Mouse (Mus musculus) lung, embryonic 15.5 days (tissue): ENCODE data around the gene Plscr1. TPM values are rescaled to one million over a fixed set of nuclear protein-coding genes. Genes with fewer than 3 reads are reported as not detected.
A peak's percentile ranks its signal among the peaks of the same experiment; 100 is the strongest.

Experiments used
- ATAC-seq: fragments of 200-750 bp; cut with Nextera tagmentation; 2 replicates; pipeline ENCODE4 v1.8.0; 2017; ENCODE audit warnings: moderate number of reproducible peaks, borderline replicate concordance; ENCODE audit not compliant: low FRiP score, low TSS enrichment; ENCODE audit errors: extremely low read depth
- H3K27ac ChIP-seq: fragments of 300-500 bp; sonication (generic); 2 replicates; pipeline ENCODE4 v1.5.1; 2015; ENCODE audit warnings: moderate library complexity, mild to moderate bottlenecking, inconsistent platforms
- H3K27me3 ChIP-seq: fragments of 300-500 bp; sonication (generic); 2 replicates; pipeline ENCODE4 v1.6.1; 2015; ENCODE audit warnings: inconsistent platforms
- H3K36me3 ChIP-seq: fragments of 300-500 bp; sonication (generic); 2 replicates; pipeline ENCODE4 v1.6.1; 2015; ENCODE audit warnings: inconsistent platforms
- H3K4me1 ChIP-seq: fragments of 300-500 bp; sonication (generic); 2 replicates; pipeline ENCODE4 v1.6.1; 2015; ENCODE audit warnings: inconsistent platforms
- H3K4me2 ChIP-seq: fragments of 300-500 bp; sonication (generic); 2 replicates; pipeline ENCODE4 v1.6.1; 2015; ENCODE audit warnings: inconsistent platforms, mild to moderate bottlenecking, moderate library complexity
- H3K4me3 ChIP-seq: fragments of 300-500 bp; sonication (generic); 2 replicates; pipeline ENCODE4 v1.5.1; 2015; ENCODE audit warnings: mild to moderate bottlenecking, inconsistent platforms
- H3K9ac ChIP-seq: fragments of 300-500 bp; sonication (generic); 2 replicates; pipeline ENCODE4 v1.6.1; 2015; ENCODE audit warnings: inconsistent platforms
- H3K9me3 ChIP-seq: fragments of 300-500 bp; sonication (generic); 2 replicates; pipeline ENCODE4 v1.6.1; 2016; ENCODE audit warnings: inconsistent platforms
- WGBS: fragments of 180-500 bp; shearing (Covaris S2); methylation state at CpG from one replicate; pipeline ENCODE4 v1.1.7; 2015; 5-methylcytosine and 5-hydroxymethylcytosine counted together
- polyA plus RNA-seq: library from polyadenylated mRNA; unstranded; fragments of >200 nt; fragmentation: Nextera tagmentation; extraction: Ambion mirVana; gene quantifications from 2 replicates; pipeline ENCODE4 v1.2.1, GENCODE M21; 2015

Plscr1 gene
- polyA plus RNA-seq, 1 experiment from 2014 or later, result 37.6 TPM

- Histone ChIP-seq H3K9ac (no peak overlapping the region), H3K4me3 (no peak overlapping the region), H3K9me3 (no peaks in the 10 kb centered on the region), H3K36me3 (peaks cover 20% of the 10 kb centered on the region; the same call in 1 of the 2 replicates), H3K4me1 (no peaks in the 10 kb centered on the region), H3K27me3 (no peaks in the 10 kb centered on the region), H3K27ac (no peak overlapping the region), H3K4me2 (no peak overlapping the region)
- 71% methylated on average over 4 of the region's 4 CpGs for WGBS
- no peak for ATAC-seq
These were observed 16.2 kb downstream of the Plscr1 start for GRCm38 (mm10) chr9:92265719-92266118.

GRCm38 (mm10) chr9:92266558-92267171 lies 17.1 kb downstream of the Plscr1 start:
- H3K9ac ChIP-seq, result no peak overlapping the region
- no peaks in the 10 kb centered on the region for H3K27me3 ChIP-seq
- H3K4me3 ChIP-seq, result no peak overlapping the region
- H3K36me3 ChIP-seq, result peaks cover 20% of the 10 kb centered on the region; the same call in 1 of the 2 replicates
- no peak overlapping the region for H3K4me2 ChIP-seq
- WGBS, result 59% methylated on average over 8 of the region's 8 CpGs
- ATAC-seq, result no peak
- H3K27ac ChIP-seq, result no peak overlapping the region
- H3K4me1 ChIP-seq, result no peaks in the 10 kb centered on the region
- H3K9me3 ChIP-seq, result no peaks in the 10 kb centered on the region

GRCm38 (mm10) chr9:92267732-92268131 lies 18.2 kb downstream of the Plscr1 start:
- peak; percentile 31; the same call in 1 of the 2 replicates for ATAC-seq
- no peaks in the 10 kb centered on the region for H3K4me1 ChIP-seq
- H3K4me2 ChIP-seq, result no peak overlapping the region
- H3K27ac ChIP-seq, result no peak overlapping the region
- no peaks in the 10 kb centered on the region for H3K27me3 ChIP-seq
- no peak overlapping the region for H3K9ac ChIP-seq
- H3K9me3 ChIP-seq, result no peaks in the 10 kb centered on the region
- H3K36me3 ChIP-seq, result peaks cover 19% of the 10 kb centered on the region; the same call in 1 of the 2 replicates
- 76% methylated on average over 1 of the region's 1 CpGs for WGBS
- H3K4me3 ChIP-seq, result no peak overlapping the region

- peaks cover 16% of the 10 kb centered on the region; the same call in 1 of the 2 replicates for H3K36me3 ChIP-seq
These were observed 20.4 kb downstream of the Plscr1 start for GRCm38 (mm10) chr9:92269829-92270404.

GRCm38 (mm10) chr9:92270927-92271326 lies 21.4 kb downstream of the Plscr1 start:
- WGBS, result 38% methylated on average over 4 of the region's 4 CpGs
- H3K9me3 ChIP-seq, result no peaks in the 10 kb centered on the region
- no peak overlapping the region for H3K9ac ChIP-seq
- H3K36me3 ChIP-seq, result peaks cover 16% of the 10 kb centered on the region; the same call in 1 of the 2 replicates
- H3K27me3 ChIP-seq, result no peaks in the 10 kb centered on the region
- peaks cover 15% of the 10 kb centered on the region for H3K4me1 ChIP-seq
- no peak for ATAC-seq
- H3K4me2 ChIP-seq, result no peak overlapping the region
- H3K4me3 ChIP-seq, result no peak overlapping the region
- no peak overlapping the region for H3K27ac ChIP-seq

More at GRCm38 (mm10) chr9:92269829-92270404, 20.4 kb downstream of the Plscr1 start:
- 93% methylated on average over 5 of the region's 5 CpGs for WGBS
- ATAC-seq, result no peak
- Histone ChIP-seq H3K4me2 (no peak overlapping the region), H3K27me3 (no peaks in the 10 kb centered on the region), H3K4me1 (peaks cover 10% of the 10 kb centered on the region), H3K27ac (no peak overlapping the region), H3K4me3 (no peak overlapping the region), H3K9ac (no peak overlapping the region), H3K9me3 (no peaks in the 10 kb centered on the region)

- Histone ChIP-seq H3K27me3 (no peaks in the 10 kb centered on the region), H3K4me3 (no peak overlapping the region), H3K27ac (no peak overlapping the region), H3K9me3 (no peaks in the 10 kb centered on the region), H3K4me2 (no peak overlapping the region), H3K36me3 (peaks cover 7% of the 10 kb centered on the region; the same call in 1 of the 2 replicates), H3K9ac (no peak overlapping the region), H3K4me1 (peaks cover 22% of the 10 kb centered on the region)
- 88% methylated on average over 4 of the region's 4 CpGs for WGBS
- no peak for ATAC-seq
These were observed 23.1 kb downstream of the Plscr1 start for GRCm38 (mm10) chr9:92272650-92273049.

- no peak overlapping the region for H3K27ac ChIP-seq
- H3K4me1 ChIP-seq, result peaks cover 22% of the 10 kb centered on the region
- no peak overlapping the region for H3K4me2 ChIP-seq
- ATAC-seq, result no peak
- H3K9me3 ChIP-seq, result no peaks in the 10 kb centered on the region
- H3K4me3 ChIP-seq, result no peak overlapping the region
- WGBS, result 87% methylated on average over 2 of the region's 2 CpGs
- H3K27me3 ChIP-seq, result no peaks in the 10 kb centered on the region
- H3K36me3 ChIP-seq, result peaks cover 7% of the 10 kb centered on the region; the same call in 1 of the 2 replicates
- H3K9ac ChIP-seq, result no peak overlapping the region
These were observed 23.7 kb downstream of the Plscr1 start for GRCm38 (mm10) chr9:92273271-92273670.

GRCm38 (mm10) chr9:92273956-92274762 lies 24.6 kb downstream of the Plscr1 start:
- Histone ChIP-seq H3K4me2 (no peak overlapping the region), H3K4me3 (no peak overlapping the region), H3K27ac (0 out of 2 replicates have a peak overlapping the region, but pooled peaks have one; percentile 24), H3K9me3 (no peaks in the 10 kb centered on the region), H3K36me3 (peaks cover 7% of the 10 kb centered on the region; the same call in 1 of the 2 replicates), H3K27me3 (no peaks in the 10 kb centered on the region), H3K4me1 (peaks cover 22% of the 10 kb centered on the region), H3K9ac (no peak overlapping the region)
- peak; percentile 70 for ATAC-seq
- 40% methylated on average over 6 of the region's 6 CpGs for WGBS

- no peaks in the 10 kb centered on the region for H3K9me3 ChIP-seq
- peak within 1 kb of the TSS; percentile 73 for H3K27ac ChIP-seq
- no peak within 1 kb of the TSS for H3K4me3 ChIP-seq
- H3K36me3 ChIP-seq, result peaks cover 1% of the 10 kb centered on the region; the same call in 1 of the 2 replicates
- ATAC-seq, result peak; percentile 62; the same call in 1 of the 2 replicates
- no peaks in the 10 kb centered on the region for H3K27me3 ChIP-seq
- peaks cover 22% of the 10 kb centered on the region for H3K4me1 ChIP-seq
- H3K9ac ChIP-seq, result no peak within 1 kb of the TSS
- 49% methylated on average over 9 of the region's 9 CpGs for WGBS
- no peak within 1 kb of the TSS for H3K4me2 ChIP-seq
These were observed 26.1 kb downstream of the Plscr1 start, which contains the start of gene Plscr2 for GRCm38 (mm10) chr9:92275486-92276207. Gene Plscr2 (plus strand): TSS chr9:92275602.

GRCm38 (mm10) chr9:92276360-92276759 lies 26.8 kb downstream of the Plscr1 start:
- H3K27ac ChIP-seq, result 0 out of 2 replicates have a peak overlapping the region, but pooled peaks have one; percentile 73
- H3K36me3 ChIP-seq, result no peaks in the 10 kb centered on the region
- H3K4me1 ChIP-seq, result peaks cover 22% of the 10 kb centered on the region
- H3K27me3 ChIP-seq, result no peaks in the 10 kb centered on the region
- no peak overlapping the region for H3K4me3 ChIP-seq
- no peaks in the 10 kb centered on the region for H3K9me3 ChIP-seq
- no peak overlapping the region for H3K4me2 ChIP-seq
- ATAC-seq, result no peak
- H3K9ac ChIP-seq, result no peak overlapping the region
- 39% methylated on average over 7 of the region's 7 CpGs for WGBS

- H3K9me3 ChIP-seq, result no peaks in the 10 kb centered on the region
- no peak for ATAC-seq
- H3K27ac ChIP-seq, result no peak overlapping the region
- H3K9ac ChIP-seq, result no peak overlapping the region
- no peak overlapping the region for H3K4me3 ChIP-seq
- H3K4me2 ChIP-seq, result no peak overlapping the region
- H3K36me3 ChIP-seq, result no peaks in the 10 kb centered on the region
- no peaks in the 10 kb centered on the region for H3K27me3 ChIP-seq
- H3K4me1 ChIP-seq, result peaks cover 13% of the 10 kb centered on the region
- WGBS, result 60% methylated on average over 1 of the region's 1 CpGs
These were observed 30.5 kb downstream of the Plscr1 start for GRCm38 (mm10) chr9:92280048-92280447.
